Mouse (Mus musculus) liver, embryonic 14.5 days (tissue): ENCODE measurements around the gene Fam13a.

ENCODE experiments used
- CTCF ChIP-seq: IDR thresholded peaks from 2 replicates; pipeline ENCODE4 v1.5.1; 2016; ENCODE audit warnings: antibody characterized with exemption, low read depth, control low read depth
- EP300 ChIP-seq: IDR thresholded peaks from 2 replicates; pipeline ENCODE4 v1.6.1; 2016; ENCODE audit warnings: antibody characterized with exemption, low read depth

- TF ChIP-seq EP300 (no peak), CTCF (no peak)
Observed at GRCm38 (mm10) chr6:58929911-58930431, 94.4 kb downstream of the Fam13a start.
